In the genomic region with DNA sequence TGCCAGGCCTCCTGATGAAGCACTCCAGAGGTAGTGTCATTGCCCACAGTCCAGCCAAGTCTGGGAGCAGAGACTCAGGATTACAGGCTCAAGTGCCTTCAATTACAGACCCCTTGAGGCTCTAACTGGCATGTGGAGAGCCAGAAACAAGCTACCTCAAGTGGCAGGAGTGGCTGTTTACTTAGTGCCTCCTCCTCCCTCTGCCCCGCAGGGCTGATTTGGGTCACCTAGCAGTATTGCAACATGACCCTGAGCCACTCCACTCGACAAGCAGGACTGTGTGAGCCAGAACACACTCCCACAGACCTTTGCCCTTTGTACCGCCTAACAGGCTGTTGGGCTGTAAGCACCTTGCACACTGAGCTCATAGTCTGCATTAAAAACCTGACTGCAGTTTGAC, we compare ENCODE assay signal across 9 mouse cellular contexts.
A peak's percentile ranks its signal among the peaks of the same experiment; 100 is the strongest.
DNase-seq lines count a peak whose midpoint lies in the region; ATAC-seq and TF ChIP-seq lines count a peak whose summit lies in the region.
"Had no signal": no experiment of that assay in that cellular context is flagged by ENCODE, and none has a peak within 500 bp of the region (broad histone marks: within the 10 kb centered on the region; RNA-seq: fewer than 3 reads in every experiment).

No protein-coding gene starts in this region.

- no peak for TF ChIP-seq CTCF in liver, embryonic 14.5 days (IDR thresholded peaks at IDR 0.05; ENCODE audit: low read depth)

- intact Hi-C loops in heart, postnatal 36 days (cut with DNase I): no loop called here

- no peaks in the 10 kb centered on the region for H3K9me3 ChIP-seq in heart, embryonic 15.5 days (replicated peaks)
- H3K9me3 ChIP-seq in liver, embryonic 14.5 days (ENCODE audit: control insufficient read depth, low read length): no peaks in the 10 kb centered on the region
- no peaks in the 10 kb centered on the region for H3K9me3 ChIP-seq in stomach, embryonic 16.5 days (replicated peaks; ENCODE audit: control insufficient read depth, low read length)

- no peak for TF ChIP-seq EP300 in liver, embryonic 14.5 days (IDR thresholded peaks at IDR 0.05; ENCODE audit: low read depth)

- H3K27ac ChIP-seq in heart, embryonic 15.5 days: no peak overlapping the region
- H3K27ac ChIP-seq in liver, embryonic 14.5 days: no peak overlapping the region
- peak overlapping the region; percentile 52 for H3K27ac ChIP-seq in stomach, embryonic 16.5 days (ENCODE audit: low read length)

- H3K36me3 ChIP-seq in heart, embryonic 15.5 days: no peaks in the 10 kb centered on the region
- no peaks in the 10 kb centered on the region for H3K36me3 ChIP-seq in liver, embryonic 14.5 days (replicated peaks; ENCODE audit: control insufficient read depth, insufficient read depth, low read depth)
- H3K36me3 ChIP-seq in stomach, embryonic 16.5 days (ENCODE audit: control insufficient read depth, insufficient read depth, low read length): no peaks in the 10 kb centered on the region

- H3K4me2 ChIP-seq in heart, embryonic 15.5 days: no peak overlapping the region
- no peak overlapping the region for H3K4me2 ChIP-seq in liver, embryonic 14.5 days (ENCODE audit: low read depth)
- no peak overlapping the region for H3K4me2 ChIP-seq in stomach, embryonic 16.5 days (ENCODE audit: low read depth, low read length)

- no peak overlapping the region for H3K4me3 ChIP-seq in heart, embryonic 15.5 days
- no peak overlapping the region for H3K4me3 ChIP-seq in liver, embryonic 14.5 days (ENCODE audit: insufficient read depth in 1 of 2, low read depth in 2 of 2, low read length in 2 of 2)
- no peak overlapping the region for H3K4me3 ChIP-seq in stomach, embryonic 16.5 days (replicated peaks; ENCODE audit: low read length)

- no peak overlapping the region for H3K9ac ChIP-seq in heart, embryonic 15.5 days
- no peak overlapping the region for H3K9ac ChIP-seq in liver, embryonic 14.5 days (replicated peaks)
- H3K9ac ChIP-seq in stomach, embryonic 16.5 days (ENCODE audit: low read length): no peak overlapping the region

- 31% methylated on average over 3 of the region's 3 CpGs for WGBS in heart, embryonic 15.5 days
- 44% methylated on average over 3 of the region's 3 CpGs for WGBS in liver, embryonic 14.5 days (ENCODE audit: insufficient replicate concordance)
- 32% methylated on average over 3 of the region's 3 CpGs for WGBS in stomach, embryonic 16.5 days

- H3K27me3 ChIP-seq in heart, embryonic 15.5 days: no peaks in the 10 kb centered on the region
- H3K27me3 ChIP-seq in liver, embryonic 14.5 days (ENCODE audit: control insufficient read depth, insufficient read depth, low read length): no peaks in the 10 kb centered on the region
- no peaks in the 10 kb centered on the region for H3K27me3 ChIP-seq in stomach, embryonic 16.5 days (ENCODE audit: control insufficient read depth, insufficient read depth, low read length)

- ATAC-seq in heart, embryonic 15.5 days (replicated peaks; ENCODE audit: insufficient number of reproducible peaks, insufficient read depth, low FRiP score, low read depth): 0 out of 2 replicates have a peak, but pooled peaks have one; percentile 53
- peak; percentile 85 for ATAC-seq in liver, embryonic 14.5 days (ENCODE audit: insufficient read depth)
- ATAC-seq in stomach, embryonic 16.5 days (ENCODE audit: insufficient read depth, low FRiP score): peak; percentile 90
- ATAC-seq: hindbrain, embryonic 16.5 days had no signal

- H3K4me1 ChIP-seq in heart, embryonic 15.5 days (replicated peaks): peaks cover 14% of the 10 kb centered on the region
- peaks cover 0 to 2% of the 10 kb centered on the region in 2 experiments; a peak in 2 of 4 replicates for H3K4me1 ChIP-seq in liver, embryonic 14.5 days (replicated peaks; ENCODE audit: control insufficient read depth in 2 of 2, insufficient read depth in 2 of 2, low read length in 1 of 2)
- H3K4me1 ChIP-seq in stomach, embryonic 16.5 days (ENCODE audit: control insufficient read depth, insufficient read depth, low read length): peaks cover 14% of the 10 kb centered on the region

- DNase-seq in heart, postnatal 36 days: no peak
- DNase-seq in kidney, adult 11 months: peak; percentile 93
- peak; percentile 33 to 54 (median 49) for DNase-seq in liver, embryonic 14.5 days (ENCODE audit: low read depth in 3 of 3, low spot score in 3 of 3)
- no peak for DNase-seq in ovary, adult 18-20 months (ENCODE audit: low spot score)
- no peak for DNase-seq in layer of hippocampus, postnatal 10 days (ENCODE audit: low spot score in 2 of 2)
- no peak for DNase-seq in right cerebral cortex, adult 2 months (ENCODE audit: low spot score in 2 of 2)

Comparison
In these comparisons a context has a peak if more than half of its experiments do, and no peak if none do; other contexts are left out.
1. DNase-seq: peak in kidney, adult 11 months (single experiment) and liver, embryonic 14.5 days (3 of 3); none in heart, postnatal 36 days (0 of 2), ovary, adult 18-20 months (single experiment), layer of hippocampus, postnatal 10 days (0 of 2) and right cerebral cortex, adult 2 months (0 of 2).
2. Peak in every context shown above with its lines, with median percentiles within 50 percentile points of each other: ATAC-seq.